Mouse (Mus musculus): ENCODE results near the gene Atf7.

DNA sequence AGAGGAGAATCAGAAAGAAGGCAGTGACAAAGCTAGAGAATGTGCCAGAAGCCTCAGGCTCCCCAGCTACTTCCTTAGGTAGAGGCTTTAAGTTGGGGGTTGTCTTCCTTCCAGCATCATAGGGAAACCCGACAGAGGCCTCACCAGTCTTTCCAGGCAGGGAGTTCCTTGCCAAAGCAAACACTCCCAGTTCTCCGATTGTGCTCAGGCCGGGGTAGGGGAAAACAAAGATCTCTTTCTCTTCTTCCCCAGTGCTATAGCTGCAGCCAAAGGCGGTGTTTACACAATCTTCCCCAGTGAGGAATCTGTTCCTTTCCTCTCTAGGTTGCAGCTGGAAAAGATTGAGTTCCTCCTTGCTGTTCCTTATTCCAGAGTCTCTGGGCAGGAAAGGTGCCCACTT, 31.4 kb upstream of the Atf7 start:
- TF ChIP-seq CTCF (IDR thresholded peaks at IDR 0.05; ENCODE audit: control insufficient read depth, insufficient read depth, insufficient read length) (no peak), MAX (IDR thresholded peaks at IDR 0.05) (no peak), FOSL1 (IDR thresholded peaks at IDR 0.05; ENCODE audit: insufficient read depth, low read length, poor library complexity, severe bottlenecking) (no peak), MYOD1 (IDR thresholded peaks at IDR 0.05; ENCODE audit: control insufficient read depth, insufficient read length, low read depth) (no peak), CEBPB (IDR thresholded peaks at IDR 0.05; ENCODE audit: low read depth) (no peak)

Data from C2C12 (cell line).